Mouse (Mus musculus): Measurements from ENCODE around the gene Parp11. TPM values are rescaled to one million over a fixed set of nuclear protein-coding genes. Genes with fewer than 3 reads are reported as not detected.

Parp11 gene
- total RNA-seq, 2 experiments from 2014 or later, result 2.4 to 3.0 TPM

Other genes with a start within 250 kb of the Parp11 start
- under 1 TPM; 0.12 to 0.27 TPM for gene Cracr2a, start 114.5 kb downstream of the Parp11 start, total RNA-seq (2021)

Measured in gastrocnemius, adult 18-20 months (tissue).